Mouse (Mus musculus): ENCODE results near the gene Rad51b. TPM values are rescaled to one million over a fixed set of nuclear protein-coding genes. Genes with fewer than 3 reads are reported as not detected.
"Not testable (repeated sequence)": the region's sequence is repeated elsewhere in the genome, so short reads cannot be mapped to it uniquely, and the experiment has no call there.

The Rad51b gene
- total RNA-seq (2022) = under 1 TPM; 0.35 to 0.74 (median 0.48) TPM

GRCm38 (mm10) chr12:79297121-79297576, at the start of gene Rad51b:
Rad51b (plus strand) TSS chr12:79297282.
- DNase-seq = peak; percentile 69

GRCm38 (mm10) chr12:79248110-79248509, 49.0 kb upstream of the Rad51b start:
- DNase-seq = no peak

- DNase-seq = no peak
These were observed 43.6 kb upstream of the Rad51b start for GRCm38 (mm10) chr12:79253294-79254053.

GRCm38 (mm10) chr12:79254975-79255374, 42.1 kb upstream of the Rad51b start:
- DNase-seq = no peak

- DNase-seq = no peak
These were observed 36.9 kb upstream of the Rad51b start for GRCm38 (mm10) chr12:79260154-79260553.

- no peak for DNase-seq
These were observed 36.0 kb upstream of the Rad51b start for GRCm38 (mm10) chr12:79261035-79261434.

- no peak for DNase-seq
These were observed 24.5 kb upstream of the Rad51b start for GRCm38 (mm10) chr12:79272604-79273003.

GRCm38 (mm10) chr12:79279513-79280115, 17.5 kb upstream of the Rad51b start:
- no peak for DNase-seq

- no peak for DNase-seq
These were observed 14.5 kb upstream of the Rad51b start for GRCm38 (mm10) chr12:79282595-79282994.

- no peak for DNase-seq
These were observed 4.2 kb upstream of the Rad51b start for GRCm38 (mm10) chr12:79292874-79293273.

GRCm38 (mm10) chr12:79296126-79296816, 811 bp upstream of the Rad51b start, which contains the start of gene Zfyve26:
Zfyve26 (minus strand) TSS chr12:79296304.
- DNase-seq = peak; percentile 96

GRCm38 (mm10) chr12:79297884-79298636, 978 bp downstream of the Rad51b start:
- no peak for DNase-seq

GRCm38 (mm10) chr12:79301802-79302201, 4.7 kb downstream of the Rad51b start:
- DNase-seq = no peak

GRCm38 (mm10) chr12:79305131-79305530, 8.0 kb downstream of the Rad51b start:
- no peak for DNase-seq

GRCm38 (mm10) chr12:79306013-79306412, 8.9 kb downstream of the Rad51b start:
- DNase-seq = no peak

GRCm38 (mm10) chr12:79313721-79314120, 16.6 kb downstream of the Rad51b start:
- DNase-seq = no peak

- DNase-seq = no peak
These were observed 20.3 kb downstream of the Rad51b start for GRCm38 (mm10) chr12:79317339-79317738.

GRCm38 (mm10) chr12:79320895-79321294, 23.8 kb downstream of the Rad51b start:
- no peak for DNase-seq

- not testable (repeated sequence) for DNase-seq
These were observed 25.5 kb downstream of the Rad51b start for GRCm38 (mm10) chr12:79322539-79322938.

GRCm38 (mm10) chr12:79326236-79326635, 29.2 kb downstream of the Rad51b start:
- no peak for DNase-seq

GRCm38 (mm10) chr12:79326745-79327144, 29.7 kb downstream of the Rad51b start:
- no peak for DNase-seq

GRCm38 (mm10) chr12:79327868-79328267, 30.8 kb downstream of the Rad51b start:
- DNase-seq = no peak

All from adrenal gland, adult 8-10 months (tissue).